Mouse (Mus musculus): ENCODE measurements around the gene Atf1. TPM values are rescaled to one million over a fixed set of nuclear protein-coding genes. Genes with fewer than 3 reads are reported as not detected.

The Atf1 gene
- polyA plus RNA-seq, 1 experiment from 2014 or later, result 44.2 TPM

DNA sequence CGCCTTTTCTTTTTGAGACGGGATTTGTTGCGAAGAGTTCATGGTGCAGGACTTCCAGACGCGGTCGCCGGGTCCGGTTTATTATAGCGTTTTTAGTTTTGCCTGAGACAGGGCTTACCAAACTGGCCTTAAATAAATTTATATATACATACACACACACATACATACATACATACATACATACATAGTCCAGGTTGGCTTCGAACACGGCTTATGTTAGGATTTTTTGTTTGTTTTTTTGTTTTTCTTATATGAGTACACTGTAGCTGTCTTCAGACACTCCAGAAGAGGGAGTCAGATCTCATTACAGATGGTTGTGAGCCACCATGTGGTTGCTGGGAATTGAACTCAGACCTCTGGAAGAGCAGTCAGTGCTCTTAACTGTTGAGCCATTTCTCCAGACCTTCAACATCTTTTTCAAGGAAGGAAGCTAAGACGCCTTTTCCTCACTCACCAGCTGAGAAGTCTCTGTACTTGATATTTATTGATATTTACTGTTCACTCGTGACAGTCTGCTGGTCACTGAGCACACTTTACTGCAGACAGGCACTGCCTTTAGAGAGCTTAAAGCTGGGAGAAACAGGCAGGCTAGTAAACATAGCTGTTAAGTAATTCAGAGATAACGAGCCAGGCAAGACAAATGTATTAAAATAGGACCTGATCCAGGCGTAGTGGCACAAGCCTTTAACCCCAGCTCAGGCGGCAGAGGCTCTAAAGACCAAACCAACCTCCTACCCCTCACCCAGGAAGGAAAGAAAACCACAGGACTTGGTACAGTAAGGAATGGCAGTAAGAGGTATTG lies 1.1 kb downstream of the Atf1 start:
- H3K4me1 ChIP-seq (ENCODE audit: insufficient read depth, low read length), result peaks cover 29% of the 10 kb centered on the region
- peaks cover 5% of the 10 kb centered on the region for H3K36me3 ChIP-seq (ENCODE audit: insufficient read depth, low read length)
- H3K4me2 ChIP-seq (replicated peaks; ENCODE audit: low read depth, low read length), result peak overlapping the region; percentile 70
- ATAC-seq (ENCODE audit: low FRiP score, low TSS enrichment), result no peak
- H3K9ac ChIP-seq (replicated peaks; ENCODE audit: low read length), result peak overlapping the region; percentile 100
- peak overlapping the region; percentile 100 for H3K27ac ChIP-seq (ENCODE audit: low read length)
- peak overlapping the region; percentile 90 for H3K4me3 ChIP-seq (ENCODE audit: low read length)
- no peaks in the 10 kb centered on the region for H3K27me3 ChIP-seq (ENCODE audit: insufficient read depth, low read length)
- 8% methylated on average over 16 of the region's 16 CpGs for WGBS
- no peaks in the 10 kb centered on the region for H3K9me3 ChIP-seq (ENCODE audit: low read length)

DNA sequence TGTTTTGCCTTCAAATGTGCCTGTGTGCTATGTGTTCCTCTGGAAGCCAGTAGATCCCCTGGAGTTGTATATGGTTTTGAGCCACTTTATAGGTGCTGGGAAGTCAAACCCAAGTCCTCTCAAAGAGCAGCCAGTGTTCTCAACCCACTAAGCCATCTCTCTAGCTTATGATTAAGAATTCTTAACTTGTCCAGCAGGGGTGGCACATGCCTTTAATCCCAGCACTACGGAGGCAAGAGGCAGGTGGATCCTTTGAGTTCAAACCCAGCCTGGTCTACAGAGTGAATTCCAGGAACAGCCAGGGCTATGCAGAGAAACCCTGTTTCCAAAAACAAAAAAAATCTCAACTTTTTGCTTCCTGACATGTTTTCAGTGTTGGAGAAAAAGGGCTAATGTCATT lies 3.0 kb downstream of the Atf1 start:
- no peak for ATAC-seq (ENCODE audit: low FRiP score, low TSS enrichment)
- Histone ChIP-seq H3K9ac (replicated peaks; ENCODE audit: low read length) (no peak overlapping the region), H3K36me3 (ENCODE audit: insufficient read depth, low read length) (peaks cover 15% of the 10 kb centered on the region), H3K9me3 (ENCODE audit: low read length) (no peaks in the 10 kb centered on the region), H3K4me2 (replicated peaks; ENCODE audit: low read depth, low read length) (no peak overlapping the region), H3K27ac (ENCODE audit: low read length) (no peak overlapping the region), H3K4me3 (ENCODE audit: low read length) (no peak overlapping the region), H3K27me3 (ENCODE audit: insufficient read depth, low read length) (no peaks in the 10 kb centered on the region), H3K4me1 (ENCODE audit: insufficient read depth, low read length) (peaks cover 29% of the 10 kb centered on the region)
- 77% methylated on average over 1 of the region's 1 CpGs for WGBS

DNA sequence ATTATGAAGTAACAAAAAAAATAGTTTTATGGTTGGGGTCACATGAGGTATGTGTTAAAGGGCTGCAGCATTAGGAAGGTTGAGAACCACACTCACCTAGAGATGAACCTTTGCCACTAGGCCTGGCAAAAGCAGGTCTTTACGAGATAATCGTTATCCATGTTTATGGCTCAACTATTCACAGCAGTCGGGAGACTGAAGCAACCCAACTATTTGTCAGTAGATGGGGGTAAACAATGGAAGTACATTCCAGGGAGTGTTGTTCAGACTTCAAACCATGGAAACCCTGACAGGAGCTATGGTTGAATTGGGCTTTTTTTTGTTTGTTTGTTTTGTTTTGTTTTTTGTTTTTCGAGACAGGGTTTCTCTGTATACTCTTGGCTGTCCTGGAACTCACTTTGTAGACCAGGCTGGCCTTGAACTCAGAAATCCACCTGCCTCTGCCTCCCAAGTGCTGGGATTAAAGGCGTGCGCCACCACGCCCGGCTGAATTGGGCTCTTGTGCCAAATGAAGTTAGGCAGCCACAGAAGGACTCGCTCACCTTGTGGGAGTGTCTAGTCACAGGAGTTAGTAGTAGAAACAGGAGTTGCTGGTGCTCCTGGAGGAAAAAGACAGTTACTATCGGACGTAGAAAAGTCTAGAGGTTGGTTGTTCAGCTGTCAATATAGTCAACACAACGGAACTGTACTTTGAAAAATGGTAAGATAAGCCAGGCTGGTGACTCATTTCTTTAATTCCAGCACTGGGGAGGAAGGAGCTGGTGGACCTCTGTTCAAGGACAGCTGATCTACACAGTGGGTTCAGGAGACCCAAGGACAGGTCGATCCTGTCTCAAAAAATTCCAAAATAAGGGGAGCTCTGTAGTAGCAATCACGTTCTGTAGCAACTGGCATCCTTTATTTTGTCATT lies 4.3 kb downstream of the Atf1 start:
- peaks cover 26% of the 10 kb centered on the region for H3K4me1 ChIP-seq (ENCODE audit: insufficient read depth, low read length)
- 82% methylated on average over 14 of the region's 14 CpGs for WGBS
- peaks cover 23% of the 10 kb centered on the region for H3K36me3 ChIP-seq (ENCODE audit: insufficient read depth, low read length)
- no peaks in the 10 kb centered on the region for H3K9me3 ChIP-seq (ENCODE audit: low read length)
- no peak overlapping the region for H3K4me2 ChIP-seq (replicated peaks; ENCODE audit: low read depth, low read length)
- no peak for ATAC-seq (ENCODE audit: low FRiP score, low TSS enrichment)
- H3K4me3 ChIP-seq (ENCODE audit: low read length), result no peak overlapping the region
- no peak overlapping the region for H3K27ac ChIP-seq (ENCODE audit: low read length)
- H3K9ac ChIP-seq (replicated peaks; ENCODE audit: low read length), result no peak overlapping the region
- no peaks in the 10 kb centered on the region for H3K27me3 ChIP-seq (ENCODE audit: insufficient read depth, low read length)

DNA sequence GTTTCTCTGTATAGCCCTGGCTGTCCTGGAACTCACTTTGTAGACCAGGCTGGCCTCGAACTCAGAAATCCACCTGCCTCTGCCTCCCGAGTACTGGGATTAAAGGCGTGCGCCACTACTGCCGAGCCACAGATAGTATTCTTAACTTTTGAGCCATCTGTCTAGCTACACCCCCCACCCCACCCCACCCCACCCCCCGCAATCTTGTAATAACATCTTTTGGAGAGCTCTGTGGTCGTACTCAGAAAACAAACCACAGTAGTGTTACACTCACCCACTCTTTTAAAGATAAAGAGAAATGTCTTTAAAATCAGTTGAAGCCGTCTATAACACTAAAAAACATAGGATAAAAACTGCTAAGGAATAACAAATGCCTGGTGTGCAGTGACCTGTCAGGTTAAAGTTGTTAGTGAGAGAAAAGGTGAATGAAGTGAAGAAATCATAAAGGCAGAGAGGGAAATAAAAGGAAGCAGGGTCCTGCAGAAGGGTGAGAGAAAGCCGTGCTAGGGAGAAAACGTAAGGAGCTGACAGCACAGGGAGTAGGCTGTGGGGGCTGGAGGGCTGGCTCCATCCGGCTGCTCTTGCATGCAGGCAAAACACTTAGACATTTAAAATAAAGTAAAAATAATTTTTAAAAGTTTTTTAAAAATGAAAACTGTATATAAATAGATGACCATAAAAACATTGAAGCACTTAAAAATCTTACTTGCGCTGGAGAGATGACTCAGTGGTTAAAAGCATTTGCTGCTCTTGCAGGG lies 7.8 kb downstream of the Atf1 start:
- Histone ChIP-seq H3K4me1 (ENCODE audit: insufficient read depth, low read length) (peaks cover 8% of the 10 kb centered on the region; the same call in 1 of the 2 replicates), H3K4me2 (replicated peaks; ENCODE audit: low read depth, low read length) (no peak overlapping the region), H3K27ac (ENCODE audit: low read length) (no peak overlapping the region), H3K36me3 (ENCODE audit: insufficient read depth, low read length) (peaks cover 36% of the 10 kb centered on the region), H3K4me3 (ENCODE audit: low read length) (no peak overlapping the region), H3K27me3 (ENCODE audit: insufficient read depth, low read length) (no peaks in the 10 kb centered on the region), H3K9me3 (ENCODE audit: low read length) (no peaks in the 10 kb centered on the region), H3K9ac (replicated peaks; ENCODE audit: low read length) (no peak overlapping the region)
- ATAC-seq (ENCODE audit: low FRiP score, low TSS enrichment), result no peak
- WGBS, result 88% methylated on average over 12 of the region's 12 CpGs

DNA sequence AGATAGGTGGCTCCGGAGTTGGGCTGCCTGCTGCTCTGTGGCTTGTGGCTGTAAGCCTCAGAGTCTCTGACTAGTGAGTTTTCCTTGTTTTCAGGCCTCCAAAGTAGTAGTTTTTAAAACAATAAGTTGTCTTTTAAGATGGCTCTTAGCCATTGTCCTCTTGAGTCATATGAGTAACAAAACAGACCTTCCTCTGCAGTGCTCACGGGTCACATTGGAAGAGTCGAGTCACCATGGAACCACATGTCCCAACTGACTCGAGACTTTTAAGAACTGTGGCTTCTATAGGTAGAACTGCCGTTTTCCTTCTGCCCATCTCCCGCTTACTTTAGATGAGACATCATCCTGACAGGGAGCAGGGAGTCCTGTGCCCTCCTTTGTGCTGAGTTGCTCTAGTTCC lies 9.3 kb downstream of the Atf1 start:
- H3K4me3 ChIP-seq (ENCODE audit: low read length), result no peak overlapping the region
- WGBS, result 93% methylated on average over 6 of the region's 6 CpGs
- H3K36me3 ChIP-seq (ENCODE audit: insufficient read depth, low read length), result peaks cover 44% of the 10 kb centered on the region
- no peak overlapping the region for H3K9ac ChIP-seq (replicated peaks; ENCODE audit: low read length)
- H3K4me1 ChIP-seq (ENCODE audit: insufficient read depth, low read length), result no peaks in the 10 kb centered on the region
- H3K4me2 ChIP-seq (replicated peaks; ENCODE audit: low read depth, low read length), result no peak overlapping the region
- no peak overlapping the region for H3K27ac ChIP-seq (ENCODE audit: low read length)
- H3K9me3 ChIP-seq (ENCODE audit: low read length), result no peaks in the 10 kb centered on the region
- ATAC-seq (ENCODE audit: low FRiP score, low TSS enrichment), result no peak
- no peaks in the 10 kb centered on the region for H3K27me3 ChIP-seq (ENCODE audit: insufficient read depth, low read length)

DNA sequence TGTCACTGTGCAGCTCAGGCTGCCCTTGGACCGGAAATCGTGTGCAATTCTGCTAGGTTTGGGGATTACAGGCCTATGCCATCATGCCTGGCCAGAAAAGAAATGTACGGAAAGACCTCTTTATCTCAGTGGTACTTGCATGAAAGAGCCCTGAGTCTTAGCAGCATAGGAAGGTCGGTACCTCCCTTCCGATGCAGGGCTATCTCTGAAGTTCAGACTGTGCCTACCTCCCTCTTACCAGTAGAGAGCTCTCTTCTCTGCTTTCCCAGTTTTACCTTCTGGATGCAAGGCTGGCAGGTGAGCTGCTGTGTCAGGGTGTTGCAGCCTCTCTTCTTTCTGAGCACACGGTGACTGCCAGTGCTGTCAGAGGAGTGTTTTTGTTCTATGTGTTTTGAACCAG lies 14.2 kb downstream of the Atf1 start:
- Histone ChIP-seq H3K27ac (ENCODE audit: low read length) (no peak overlapping the region), H3K4me2 (replicated peaks; ENCODE audit: low read depth, low read length) (no peak overlapping the region), H3K36me3 (ENCODE audit: insufficient read depth, low read length) (peaks cover 58% of the 10 kb centered on the region), H3K9me3 (ENCODE audit: low read length) (no peaks in the 10 kb centered on the region), H3K4me3 (ENCODE audit: low read length) (no peak overlapping the region), H3K27me3 (ENCODE audit: insufficient read depth, low read length) (no peaks in the 10 kb centered on the region), H3K4me1 (ENCODE audit: insufficient read depth, low read length) (no peaks in the 10 kb centered on the region), H3K9ac (replicated peaks; ENCODE audit: low read length) (no peak overlapping the region)
- no peak for ATAC-seq (ENCODE audit: low FRiP score, low TSS enrichment)
- WGBS, result 95% methylated on average over 6 of the region's 6 CpGs

DNA sequence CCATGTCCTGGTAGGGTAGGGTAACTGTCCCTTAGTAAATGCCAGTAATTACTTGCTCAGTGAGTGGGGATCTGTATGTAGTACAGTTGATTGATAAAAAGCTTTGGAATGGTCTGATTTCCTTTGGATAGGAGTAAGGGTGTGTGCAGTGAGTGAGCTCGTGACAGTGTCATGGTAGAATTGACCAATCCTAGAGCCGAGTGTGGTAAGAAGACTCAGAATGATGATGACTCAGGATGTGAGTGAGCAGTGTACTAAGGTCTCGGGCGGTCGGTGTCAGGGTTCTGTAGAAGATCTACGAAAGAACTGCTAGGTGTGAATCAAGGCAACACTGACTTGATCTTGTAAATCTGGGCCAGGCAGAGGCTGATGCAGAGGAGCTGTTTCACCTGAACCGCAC lies 18.3 kb downstream of the Atf1 start:
- WGBS, result 95% methylated on average over 7 of the region's 7 CpGs
- no peak for ATAC-seq (ENCODE audit: low FRiP score, low TSS enrichment)
- H3K4me2 ChIP-seq (replicated peaks; ENCODE audit: low read depth, low read length), result no peak overlapping the region
- H3K36me3 ChIP-seq (ENCODE audit: insufficient read depth, low read length), result peaks cover 77% of the 10 kb centered on the region
- H3K4me3 ChIP-seq (ENCODE audit: low read length), result no peak overlapping the region
- H3K27ac ChIP-seq (ENCODE audit: low read length), result no peak overlapping the region
- no peaks in the 10 kb centered on the region for H3K4me1 ChIP-seq (ENCODE audit: insufficient read depth, low read length)
- H3K27me3 ChIP-seq (ENCODE audit: insufficient read depth, low read length), result no peaks in the 10 kb centered on the region
- H3K9me3 ChIP-seq (ENCODE audit: low read length), result no peaks in the 10 kb centered on the region
- no peak overlapping the region for H3K9ac ChIP-seq (replicated peaks; ENCODE audit: low read length)

DNA sequence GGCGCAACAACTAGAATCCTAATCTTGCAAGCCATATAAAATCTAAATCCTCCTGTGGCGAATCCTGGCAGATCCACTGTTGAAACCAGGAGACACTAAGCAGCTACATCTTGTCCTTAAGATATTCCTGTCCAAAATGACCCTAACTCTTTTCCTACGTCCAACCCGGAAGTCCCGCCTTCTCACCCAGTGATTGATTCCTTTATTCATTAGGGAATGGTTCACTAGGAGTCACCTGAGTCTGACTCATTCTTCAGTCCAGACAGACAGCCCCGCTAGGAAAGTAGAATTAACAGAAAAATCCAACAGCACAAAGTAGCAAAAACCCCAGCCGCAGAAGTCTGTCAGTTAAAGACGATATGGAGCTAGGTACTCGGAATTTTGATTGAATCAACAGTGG lies 19.7 kb downstream of the Atf1 start:
- Histone ChIP-seq H3K9ac (replicated peaks; ENCODE audit: low read length) (no peak overlapping the region), H3K27me3 (ENCODE audit: insufficient read depth, low read length) (no peaks in the 10 kb centered on the region), H3K4me1 (ENCODE audit: insufficient read depth, low read length) (no peaks in the 10 kb centered on the region), H3K4me2 (replicated peaks; ENCODE audit: low read depth, low read length) (no peak overlapping the region), H3K27ac (ENCODE audit: low read length) (no peak overlapping the region), H3K9me3 (ENCODE audit: low read length) (no peaks in the 10 kb centered on the region), H3K4me3 (ENCODE audit: low read length) (no peak overlapping the region), H3K36me3 (ENCODE audit: insufficient read depth, low read length) (peaks cover 85% of the 10 kb centered on the region)
- ATAC-seq (ENCODE audit: low FRiP score, low TSS enrichment), result no peak
- WGBS, result 91% methylated on average over 9 of the region's 9 CpGs

DNA sequence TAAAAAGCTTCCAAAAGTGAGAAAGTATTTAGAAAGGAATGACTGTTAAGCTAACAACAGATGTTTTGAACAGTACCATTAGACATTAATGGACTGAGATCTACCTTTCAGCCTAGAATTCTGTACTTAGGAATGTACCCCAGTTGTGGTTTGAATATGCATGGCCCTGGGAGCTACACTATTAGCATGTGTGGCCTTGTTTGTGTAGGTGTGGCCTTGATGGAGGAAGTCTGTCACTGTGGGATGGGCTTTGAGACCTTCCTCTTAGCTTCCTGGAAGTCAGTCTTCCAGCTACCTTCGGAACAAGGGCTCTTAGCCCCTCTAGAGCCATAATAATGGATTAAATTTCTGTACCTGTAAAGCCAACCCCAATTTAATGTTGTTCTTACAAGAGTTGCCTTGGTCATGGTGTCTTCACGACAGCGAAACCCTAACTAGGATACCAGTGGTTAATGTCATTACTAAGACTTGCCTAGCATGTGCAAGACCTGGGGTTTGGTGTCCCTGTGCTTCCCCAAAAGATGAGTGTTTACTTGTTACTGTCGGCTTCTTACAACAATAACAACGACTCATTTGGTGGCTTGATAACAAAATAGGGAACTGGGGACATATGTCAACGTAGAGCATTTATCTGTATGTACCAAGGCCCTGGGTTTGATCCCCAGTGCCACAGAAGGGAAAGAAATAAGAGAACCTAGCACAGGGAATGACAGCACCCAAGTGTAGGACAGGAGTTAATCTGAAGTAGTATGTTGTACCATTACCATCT lies 21.2 kb downstream of the Atf1 start:
- Histone ChIP-seq H3K27ac (ENCODE audit: low read length) (no peak overlapping the region), H3K4me3 (ENCODE audit: low read length) (no peak overlapping the region), H3K9ac (replicated peaks; ENCODE audit: low read length) (no peak overlapping the region), H3K27me3 (ENCODE audit: insufficient read depth, low read length) (no peaks in the 10 kb centered on the region), H3K4me2 (replicated peaks; ENCODE audit: low read depth, low read length) (no peak overlapping the region), H3K36me3 (ENCODE audit: insufficient read depth, low read length) (peaks cover 86% of the 10 kb centered on the region), H3K4me1 (ENCODE audit: insufficient read depth, low read length) (no peaks in the 10 kb centered on the region), H3K9me3 (ENCODE audit: low read length) (no peaks in the 10 kb centered on the region)
- no peak for ATAC-seq (ENCODE audit: low FRiP score, low TSS enrichment)
- WGBS, result 95% methylated on average over 6 of the region's 6 CpGs

Data from kidney, embryonic 16.5 days (tissue).